Mouse (Mus musculus) skeletal muscle tissue, adult 2 months (tissue): ENCODE measurements at regions not wholly inside any gene's neighbourhood (a gene's known extent, or its start where the extent isn't known, plus 50 kb on each side); places are given as distances from the start of the nearest gene placed in this dataset.

Source experiments
- DNase-seq: peaks from one replicate; pipeline ENCODE4 v3.0.0-alpha.2; 2012; ENCODE audit warnings: low read depth, low spot score

GRCm38 (mm10) chr7:89088141-89088540 lies 315.9 kb downstream of the Tmem135 start:
- no peak for DNase-seq

- peak; percentile 49 for DNase-seq
Observed at GRCm38 (mm10) chr7:89086348-89086747, 317.7 kb downstream of the Tmem135 start.

- no peak for DNase-seq
Observed at GRCm38 (mm10) chr7:89073939-89074690, 329.9 kb downstream of the Tmem135 start.

- no peak for DNase-seq
Observed at GRCm38 (mm10) chr7:89070030-89070429, 334.0 kb downstream of the Tmem135 start.

- DNase-seq, result no peak
Observed at GRCm38 (mm10) chr7:89064462-89064861, 339.6 kb downstream of the Tmem135 start.

GRCm38 (mm10) chr7:89063630-89064029 lies 340.4 kb downstream of the Tmem135 start:
- peak; percentile 42 for DNase-seq

GRCm38 (mm10) chr7:89054494-89054893 lies 349.5 kb downstream of the Tmem135 start:
- DNase-seq, result no peak

- no peak for DNase-seq
Observed at GRCm38 (mm10) chr7:89051240-89051639, 352.8 kb downstream of the Tmem135 start.

- no peak for DNase-seq
Observed at GRCm38 (mm10) chr7:89046405-89047217, 357.4 kb downstream of the Tmem135 start.

- no peak for DNase-seq
Observed at GRCm38 (mm10) chr7:89042977-89043376, 361.0 kb downstream of the Tmem135 start.

GRCm38 (mm10) chr7:89041287-89041686 lies 362.7 kb downstream of the Tmem135 start:
- no peak for DNase-seq

GRCm38 (mm10) chr7:89040139-89040538 lies 363.9 kb downstream of the Tmem135 start:
- no peak for DNase-seq

GRCm38 (mm10) chr7:89035138-89035996 lies 368.7 kb downstream of the Tmem135 start:
- no peak for DNase-seq

- DNase-seq, result no peak
Observed at GRCm38 (mm10) chr7:89023230-89024030, 380.6 kb downstream of the Tmem135 start.

- DNase-seq, result no peak
Observed at GRCm38 (mm10) chr7:88998815-88999392, 405.1 kb downstream of the Tmem135 start.

- no peak for DNase-seq
Observed at GRCm38 (mm10) chr7:88997815-88998477, 406.1 kb downstream of the Tmem135 start.

- no peak for DNase-seq
Observed at GRCm38 (mm10) chr7:88974436-88974835, 429.6 kb downstream of the Tmem135 start.

GRCm38 (mm10) chr7:88960841-88961240 lies 443.2 kb downstream of the Tmem135 start:
- no peak for DNase-seq

GRCm38 (mm10) chr7:88960190-88960589 lies 443.8 kb downstream of the Tmem135 start:
- no peak for DNase-seq
